Mouse (Mus musculus): ENCODE results near the gene Top2b.

Top2b gene

DNA sequence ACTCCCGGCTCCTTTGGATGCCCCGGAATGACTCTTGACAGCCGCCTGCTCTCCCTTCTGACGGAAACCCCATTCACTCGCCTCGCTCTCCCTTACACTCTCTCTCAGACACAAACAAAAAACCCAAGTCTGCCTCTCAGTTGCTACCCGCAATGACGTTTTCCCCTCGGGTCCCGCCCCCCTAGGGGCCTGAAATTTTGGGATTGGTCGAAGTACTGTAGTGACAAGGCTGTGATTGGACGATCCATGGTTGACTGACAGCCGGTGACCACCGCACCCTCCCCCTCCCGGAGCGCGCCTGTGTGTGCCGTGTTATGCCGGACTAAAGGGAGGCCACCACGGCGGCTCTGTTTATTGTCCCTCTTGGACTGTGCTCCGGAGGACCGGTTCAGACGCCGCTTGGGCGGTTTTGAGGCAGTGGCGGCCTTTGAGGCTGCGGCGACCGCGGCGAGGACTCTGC lies at the start of gene Top2b:
Top2b (plus strand) TSS at position 302 of the 460 bp plus-strand sequence.
- peak; percentile 99 for DNase-seq

DNA sequence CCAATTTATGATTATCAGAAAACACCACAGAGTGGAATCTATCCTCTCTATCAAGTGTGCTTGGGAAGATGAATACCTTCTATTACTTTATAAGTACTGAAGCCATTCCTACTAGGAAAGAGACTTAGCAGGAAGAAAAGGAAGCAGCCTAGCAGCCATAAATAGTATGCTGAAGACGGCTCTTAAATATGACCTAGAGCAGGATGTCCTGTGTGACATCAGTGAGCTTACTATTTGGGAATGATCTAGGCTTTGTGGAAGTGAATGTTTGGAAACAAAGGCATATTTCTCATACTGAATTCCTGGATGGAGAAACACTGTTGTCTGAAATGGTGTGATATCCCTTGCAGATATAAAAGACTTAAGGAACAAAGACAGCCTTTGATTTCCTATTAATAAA lies 48.3 kb upstream of the Top2b start:
- DNase-seq: no peak

DNA sequence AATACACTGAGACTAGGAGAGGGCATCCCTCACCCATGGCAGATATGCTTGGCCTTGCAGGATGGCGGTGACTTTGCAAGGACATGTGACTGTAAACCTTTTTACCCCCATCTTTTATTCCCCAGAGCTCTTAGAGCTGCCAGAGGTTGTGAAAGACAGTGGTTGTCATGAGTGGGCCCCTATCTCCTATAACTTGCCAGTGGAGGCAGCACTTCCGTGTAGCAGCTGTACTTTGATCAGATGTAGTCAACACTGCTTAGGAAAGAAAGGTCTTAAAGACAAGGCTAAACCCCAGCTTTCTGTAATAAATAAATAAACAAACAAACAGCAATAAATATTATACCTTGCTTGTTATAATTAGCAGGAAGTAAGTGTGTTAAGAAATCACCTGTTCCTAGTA lies 45.2 kb upstream of the Top2b start:
- DNase-seq: no peak

DNA sequence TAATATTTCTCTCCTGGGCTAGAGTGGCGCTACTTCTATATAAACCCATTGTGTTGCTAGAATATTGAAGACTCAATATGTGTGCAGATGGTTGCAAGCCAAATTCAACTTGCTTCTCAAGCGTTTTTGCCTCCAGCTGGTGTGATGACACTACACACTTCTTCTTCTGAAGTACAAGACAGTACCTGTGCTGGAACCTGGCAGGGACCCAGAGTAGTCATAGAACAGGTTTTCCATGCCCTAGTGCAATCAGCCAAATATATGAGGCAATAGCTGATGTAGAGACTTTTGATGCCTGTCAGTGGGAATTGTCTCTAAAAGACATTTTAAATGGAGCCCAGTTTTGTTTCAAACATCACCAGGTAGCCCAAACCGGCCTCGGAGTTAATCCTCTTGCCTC lies 40.6 kb upstream of the Top2b start:
- no peak for DNase-seq

DNA sequence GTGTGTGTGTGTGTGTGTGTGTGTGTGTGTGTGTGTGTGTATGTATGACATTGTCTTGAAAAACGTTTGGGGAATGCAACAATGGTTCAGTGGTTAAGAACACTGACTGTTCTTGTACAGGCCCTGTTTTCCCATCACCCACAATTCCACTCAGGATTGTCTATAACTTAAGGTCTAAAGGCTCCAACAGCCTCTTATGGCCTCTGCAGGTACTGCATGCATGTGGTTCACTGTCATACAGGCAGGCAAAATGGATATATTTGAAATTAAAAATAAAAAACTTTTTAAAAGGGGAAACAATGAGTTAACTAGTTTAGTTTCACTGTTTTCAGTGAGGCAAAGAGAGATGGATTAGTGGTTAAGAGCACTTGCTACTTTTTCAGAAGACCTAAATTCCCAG lies 39.8 kb upstream of the Top2b start:
- no peak for DNase-seq

DNA sequence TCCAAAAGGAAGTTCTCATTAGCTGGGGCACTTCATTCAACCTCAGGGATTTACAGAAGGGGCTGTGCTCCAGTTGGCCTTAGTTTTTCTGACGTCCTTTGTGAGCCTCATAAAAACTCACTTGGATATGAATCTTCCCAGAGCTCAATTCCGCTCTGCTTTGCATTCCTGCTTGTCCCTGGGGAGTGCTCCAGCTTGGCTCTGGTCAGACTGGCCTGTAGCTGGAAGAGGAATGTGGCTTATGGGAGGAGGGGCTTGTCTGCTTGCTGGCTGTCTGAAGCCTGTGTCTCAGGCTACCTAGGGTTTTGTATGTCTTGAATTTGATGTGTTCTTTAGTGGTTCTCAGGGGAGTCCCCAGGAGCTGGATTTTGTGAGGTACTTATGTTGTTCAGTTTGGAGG lies 36.4 kb upstream of the Top2b start:
- no peak for DNase-seq

DNA sequence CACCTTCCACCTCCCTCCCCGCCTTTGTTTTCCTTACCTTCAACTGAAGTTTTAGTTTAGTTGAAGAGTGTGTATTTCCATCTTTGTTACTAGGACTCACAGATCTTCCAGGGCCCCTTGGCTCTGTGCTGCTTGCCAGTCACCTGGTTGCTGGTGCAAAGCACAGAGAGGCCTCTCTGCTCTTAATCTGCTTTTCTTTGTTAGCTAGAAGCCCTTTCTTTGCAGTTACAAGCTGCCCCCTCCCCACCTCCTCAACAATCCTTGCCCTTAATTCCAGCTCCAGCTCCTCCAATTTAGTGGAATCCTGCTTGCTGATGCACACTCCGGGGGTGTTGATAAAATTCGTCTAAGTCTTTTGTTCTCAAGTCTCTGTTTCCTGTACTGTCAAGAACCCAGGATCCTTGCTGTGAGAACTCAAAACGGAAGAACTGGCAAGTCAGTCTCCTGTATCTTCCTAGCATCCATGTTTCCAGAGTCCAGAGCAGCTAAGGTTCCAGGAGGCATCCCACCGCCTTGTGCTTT lies 36.0 kb upstream of the Top2b start:
- DNase-seq: no peak

DNA sequence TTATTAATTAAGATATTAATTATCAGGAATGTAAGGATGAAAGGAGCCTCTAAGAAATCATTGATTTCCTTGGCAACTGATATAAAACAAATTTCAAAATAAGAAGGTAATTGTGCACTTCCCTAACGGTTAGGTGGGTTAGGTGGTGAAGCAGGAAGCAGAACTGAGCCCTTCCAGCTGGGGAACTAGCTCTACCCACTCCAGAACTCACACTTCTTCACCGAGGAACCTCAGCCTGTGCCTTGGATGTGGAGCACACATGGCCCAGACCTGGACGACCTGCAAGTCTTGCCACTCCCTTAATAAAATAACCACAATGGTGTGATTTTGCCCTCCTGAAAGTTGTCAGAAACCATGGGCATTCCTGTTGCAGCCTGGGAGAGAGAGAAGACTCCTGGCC lies 35.2 kb upstream of the Top2b start:
- no peak for DNase-seq

DNA sequence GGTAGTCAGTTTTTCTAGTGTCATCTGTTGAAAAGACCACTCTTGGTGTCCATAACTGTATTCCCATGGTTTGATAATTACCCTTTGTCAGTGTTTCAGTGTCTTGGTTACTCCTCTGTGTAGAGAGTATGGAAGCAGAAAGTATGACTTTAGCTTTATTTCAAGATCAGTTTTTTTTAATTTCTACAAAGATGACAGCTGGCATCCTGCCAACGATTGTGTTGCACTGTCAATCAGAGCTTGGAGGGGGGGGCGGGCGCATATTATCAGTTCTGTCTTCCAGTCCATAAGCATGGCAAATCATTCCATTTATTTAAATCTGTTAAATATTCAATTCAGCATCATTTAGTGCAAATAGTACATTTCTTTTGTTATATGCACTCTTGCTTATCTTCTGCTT lies 30.7 kb upstream of the Top2b start:
- DNase-seq: no peak

DNA sequence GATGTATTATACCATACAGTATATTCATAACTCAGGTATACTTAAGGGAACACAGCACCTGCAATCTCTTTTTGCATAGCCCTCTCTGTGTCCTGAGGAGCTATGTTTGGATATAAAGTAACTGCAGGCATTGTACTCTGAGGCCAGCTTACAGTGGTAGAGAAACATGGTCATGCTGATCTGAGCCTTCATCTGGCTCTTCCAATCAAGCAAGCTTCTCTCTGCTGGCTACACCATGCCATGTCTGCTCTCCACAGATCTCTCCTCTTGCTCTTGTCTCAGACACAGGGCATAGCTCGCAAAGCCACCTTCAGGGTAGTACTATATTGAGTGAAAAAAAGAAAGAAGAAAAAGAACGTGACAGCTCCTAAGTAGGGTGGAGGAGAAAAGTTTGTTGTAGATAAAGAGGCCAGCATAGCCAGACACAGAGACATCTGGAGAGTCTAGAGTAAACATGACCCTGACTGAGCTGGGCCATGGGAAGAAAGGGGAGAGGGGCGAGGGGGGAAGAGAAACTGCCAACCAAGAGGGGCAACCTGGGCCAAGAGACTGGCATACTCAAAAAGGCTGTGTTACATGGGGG lies 29.1 kb upstream of the Top2b start:
- DNase-seq: no peak

DNA sequence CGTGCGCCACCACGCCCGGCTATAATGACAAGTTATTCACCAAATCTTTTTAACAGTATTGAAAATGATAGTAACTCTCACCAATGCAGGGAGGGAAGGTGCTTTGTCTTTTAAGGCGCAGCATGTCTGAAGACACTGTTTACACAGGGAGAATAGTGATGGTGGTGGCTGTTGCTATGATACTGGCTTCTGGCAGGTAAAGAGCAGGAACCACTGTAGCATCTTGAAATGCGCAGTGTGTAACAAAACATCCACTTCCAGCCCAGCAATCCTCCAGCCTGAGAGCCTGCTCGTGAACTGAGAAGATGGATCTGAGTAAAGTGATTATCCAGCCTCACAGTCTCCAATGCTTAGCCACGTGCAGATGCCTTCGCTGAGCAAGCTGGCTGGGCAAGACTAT lies 17.5 kb upstream of the Top2b start:
- no peak for DNase-seq

DNA sequence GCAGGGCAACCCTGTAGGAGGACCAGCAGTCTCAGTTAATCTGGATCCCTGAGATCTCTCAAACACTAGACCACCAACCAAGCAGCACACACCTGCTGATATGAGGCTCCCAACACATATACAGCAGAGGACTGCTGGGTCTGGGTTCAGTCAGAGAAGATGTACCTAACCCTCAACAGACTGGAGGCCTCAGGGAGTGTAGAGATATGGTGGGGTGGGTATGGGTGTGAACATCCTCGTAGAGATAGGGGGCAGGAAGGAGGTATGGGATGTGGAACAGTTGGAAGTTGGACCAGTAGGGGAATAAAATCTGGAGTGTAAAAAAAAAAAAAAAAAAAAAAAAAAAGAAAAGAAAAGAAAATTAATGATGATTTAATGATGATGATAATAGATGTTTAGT lies 5.3 kb upstream of the Top2b start:
- no peak for DNase-seq

DNA sequence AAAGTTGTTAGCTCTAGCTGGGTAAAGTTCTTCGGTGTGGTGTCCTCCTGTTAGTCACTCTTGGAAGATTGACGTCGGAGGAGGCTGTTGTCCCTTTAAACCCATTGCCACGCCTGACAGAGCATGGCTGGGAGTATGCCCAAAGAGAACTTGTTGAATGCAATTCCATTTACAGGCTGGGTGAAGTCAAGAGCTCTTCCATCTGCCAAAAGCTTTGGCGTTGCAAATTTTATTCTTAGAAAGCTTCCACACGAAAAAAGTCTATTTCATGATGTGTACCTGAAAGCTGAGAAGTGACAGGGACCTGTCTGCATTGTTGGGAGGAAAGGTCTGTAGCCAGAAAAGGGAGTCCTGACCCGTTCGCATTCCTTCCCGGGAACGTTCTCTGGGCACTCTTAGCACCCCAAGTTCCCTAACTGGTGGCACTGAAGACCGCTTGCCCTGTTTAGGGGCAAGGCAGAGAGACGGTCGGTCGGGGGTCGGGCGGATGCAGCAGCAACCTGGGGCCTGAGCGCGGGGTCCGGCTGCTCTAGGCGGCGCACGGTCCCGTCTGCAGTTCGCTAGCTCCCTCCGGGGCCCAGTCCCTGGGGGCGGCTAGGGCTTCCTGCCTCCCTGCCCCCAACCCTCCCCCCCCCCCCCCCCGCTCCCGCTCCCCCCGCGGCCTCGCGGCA lies 683 bp upstream of the Top2b start:
- DNase-seq: peak; percentile 55

DNA sequence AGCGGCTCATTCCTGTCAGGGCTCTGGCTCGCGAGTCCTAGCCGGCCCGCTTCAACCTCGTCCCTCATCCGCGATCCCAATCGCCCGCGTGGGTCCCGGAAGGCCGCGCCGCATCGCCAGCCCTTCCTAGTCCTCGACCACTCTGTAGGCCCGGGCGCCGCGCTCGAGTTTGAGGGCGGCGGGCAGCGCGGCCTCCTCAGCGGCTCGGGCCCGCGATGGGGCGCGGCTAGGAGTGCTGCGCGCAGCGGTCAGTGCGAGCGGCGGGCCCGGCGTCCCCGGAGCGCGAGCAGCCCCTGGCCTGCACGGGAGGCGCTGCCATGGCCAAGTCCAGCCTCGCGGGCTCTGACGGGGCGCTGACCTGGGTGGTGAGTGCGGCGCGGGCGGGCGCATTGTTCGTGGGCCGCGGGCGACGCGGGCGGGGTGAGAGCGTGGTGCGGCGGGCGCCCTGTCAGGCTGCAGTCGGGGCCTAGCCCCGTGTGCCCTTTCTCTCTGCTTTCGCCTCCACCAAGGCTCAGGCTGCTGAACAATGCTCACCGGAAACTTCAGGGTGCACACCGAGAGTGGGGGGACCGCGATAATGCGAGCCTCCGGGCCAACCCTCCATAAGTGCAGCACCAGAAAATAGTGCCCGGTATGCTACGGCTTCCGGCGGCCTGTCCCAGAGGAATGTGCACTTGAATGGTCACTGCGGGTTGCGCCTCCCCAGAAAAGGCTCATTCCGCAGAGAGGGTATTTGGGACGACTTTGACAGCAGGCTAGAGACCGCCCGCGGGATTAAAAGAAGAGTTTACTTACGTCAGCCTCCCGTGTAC lies 589 bp downstream of the Top2b start:
- DNase-seq: peak; percentile 69

DNA sequence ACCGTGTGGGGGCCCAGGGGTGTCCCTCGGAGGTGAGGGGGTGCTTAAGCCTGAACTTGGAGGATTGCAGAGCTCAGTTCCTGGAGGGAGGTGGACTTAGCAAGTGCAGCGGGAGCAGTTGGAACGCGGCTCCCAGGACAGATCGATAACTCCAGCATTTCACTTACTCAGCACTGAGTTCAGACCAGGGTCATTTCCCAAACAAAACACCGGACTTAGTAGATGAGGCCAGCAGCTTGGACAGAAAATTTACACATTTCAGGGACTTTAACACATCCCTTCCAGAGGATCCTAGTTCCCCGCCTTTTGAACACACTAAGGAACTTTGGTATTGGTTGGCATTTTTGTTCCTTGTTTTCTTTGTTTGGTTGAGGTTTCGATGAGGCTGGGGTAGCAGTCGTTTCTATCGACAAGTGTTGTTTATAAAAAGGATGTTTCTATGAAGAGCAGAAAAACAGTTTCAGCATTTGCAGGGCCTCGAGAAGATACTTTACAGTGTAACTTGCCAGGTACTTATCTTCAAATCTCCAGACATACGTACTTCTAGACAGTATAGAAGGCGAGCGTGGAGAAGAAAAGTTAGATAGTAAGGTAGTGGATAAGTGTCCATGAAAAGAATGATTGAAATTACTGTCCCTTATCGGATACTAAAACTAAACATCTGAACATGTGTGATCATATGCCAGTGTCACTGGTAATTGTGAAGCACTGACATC lies 1.4 kb downstream of the Top2b start:
- no peak for DNase-seq

DNA sequence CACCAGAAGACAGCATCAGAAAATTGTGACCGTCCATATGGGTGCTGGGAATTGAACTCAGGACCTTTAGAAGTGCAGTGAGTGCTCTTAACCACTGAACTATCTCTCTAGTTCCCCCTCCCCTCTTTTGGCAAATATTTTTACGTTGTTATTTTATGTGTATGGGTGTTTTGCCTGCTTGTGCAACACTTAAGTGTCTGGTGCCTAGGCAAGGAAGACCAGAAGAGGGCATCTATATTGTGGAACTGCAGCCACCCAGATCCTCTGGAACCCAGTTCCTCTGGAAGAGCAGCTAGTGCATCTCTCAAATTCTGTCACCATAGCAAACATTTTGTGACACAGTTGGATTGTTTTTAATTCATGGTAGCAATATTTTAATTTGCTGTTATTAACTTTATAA lies 2.0 kb downstream of the Top2b start:
- DNase-seq: no peak

DNA sequence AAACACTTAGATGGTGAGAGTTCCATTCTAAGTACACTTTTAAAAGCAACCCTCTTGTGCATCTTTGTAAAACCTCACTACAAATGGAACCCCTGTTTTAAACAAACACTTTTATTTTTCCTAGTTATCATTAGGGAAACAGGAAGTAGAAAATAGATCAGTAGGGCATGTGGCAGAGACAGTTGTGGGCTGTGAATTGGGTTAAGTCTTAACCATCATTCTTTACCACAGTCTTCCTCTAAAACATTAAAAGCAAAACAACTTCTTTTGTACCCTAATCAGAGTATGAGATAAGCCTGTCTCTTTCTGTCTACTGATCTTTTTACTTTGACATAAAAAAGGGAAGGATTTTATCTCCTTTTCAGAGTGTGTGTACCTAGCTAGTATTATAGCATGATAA lies 7.8 kb downstream of the Top2b start:
- no peak for DNase-seq

DNA sequence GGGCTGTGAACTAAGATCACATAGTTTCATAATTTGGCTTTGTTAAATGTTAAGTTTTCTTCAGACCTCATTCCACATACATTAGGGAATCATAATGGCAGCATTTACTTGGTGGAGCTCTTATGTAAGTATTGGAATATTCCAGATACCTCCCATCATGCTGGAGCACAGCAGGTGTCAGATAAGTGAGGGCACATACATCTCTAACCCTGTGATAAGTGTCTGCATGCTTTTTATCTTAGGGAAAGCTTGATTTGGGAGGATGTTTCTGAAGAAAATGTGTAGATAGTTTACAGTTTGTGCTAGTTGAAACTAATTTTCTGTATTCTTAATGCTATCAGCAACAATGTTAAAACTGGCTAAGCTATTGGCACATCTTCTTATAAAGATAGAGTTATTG lies 8.2 kb downstream of the Top2b start:
- DNase-seq: no peak

DNA sequence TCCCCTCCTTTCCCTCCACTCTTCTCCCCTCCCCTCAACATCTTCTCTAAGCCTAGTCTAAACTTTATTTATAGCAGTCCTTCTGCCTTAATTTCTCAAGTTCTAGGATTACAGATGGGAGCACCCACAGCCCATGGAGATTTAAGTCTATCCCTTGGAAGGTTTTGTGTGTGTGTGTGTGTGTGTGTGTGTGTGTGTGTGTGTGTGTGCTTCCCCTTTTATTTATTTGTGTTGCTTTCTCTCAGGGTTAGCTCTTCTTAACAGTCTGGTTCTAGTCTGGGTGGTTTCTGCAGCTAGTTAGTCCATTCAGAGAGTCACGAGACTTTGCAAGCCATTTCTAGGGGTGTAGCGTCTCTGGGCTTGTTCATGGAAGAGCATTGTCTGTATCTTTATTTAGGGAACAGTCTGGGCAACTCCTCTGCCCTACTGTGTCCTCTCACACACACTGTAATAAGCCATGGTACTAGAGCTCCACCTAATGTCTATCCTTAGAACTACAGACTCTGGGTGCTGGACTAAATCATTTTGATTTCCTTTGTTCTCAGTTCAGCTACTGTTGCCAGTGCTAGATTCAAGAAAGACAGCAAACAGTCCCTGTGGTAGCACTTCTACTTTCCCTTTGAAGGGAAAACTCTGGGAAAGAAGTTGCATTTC lies 15.1 kb downstream of the Top2b start:
- DNase-seq: peak; percentile 68

DNA sequence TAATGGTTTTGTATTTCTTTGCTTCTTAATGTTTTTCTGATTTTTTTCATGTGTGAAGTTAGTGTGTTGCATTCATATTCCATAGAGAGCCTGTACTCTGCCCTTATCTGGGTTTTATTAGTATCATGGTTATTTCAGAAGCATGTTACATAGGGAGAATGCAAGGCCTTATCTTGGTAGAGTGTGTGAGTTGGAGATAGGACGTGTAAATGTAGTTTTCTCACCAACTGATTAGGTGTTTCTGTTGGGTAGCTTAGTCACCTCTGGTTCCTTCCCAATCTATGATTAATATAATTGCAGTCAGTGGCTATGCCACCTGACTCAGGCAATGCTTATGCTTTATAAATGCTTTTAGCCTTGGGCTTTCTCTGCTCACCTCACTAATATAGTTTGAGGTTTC lies 19.8 kb downstream of the Top2b start:
- DNase-seq: no peak

DNA sequence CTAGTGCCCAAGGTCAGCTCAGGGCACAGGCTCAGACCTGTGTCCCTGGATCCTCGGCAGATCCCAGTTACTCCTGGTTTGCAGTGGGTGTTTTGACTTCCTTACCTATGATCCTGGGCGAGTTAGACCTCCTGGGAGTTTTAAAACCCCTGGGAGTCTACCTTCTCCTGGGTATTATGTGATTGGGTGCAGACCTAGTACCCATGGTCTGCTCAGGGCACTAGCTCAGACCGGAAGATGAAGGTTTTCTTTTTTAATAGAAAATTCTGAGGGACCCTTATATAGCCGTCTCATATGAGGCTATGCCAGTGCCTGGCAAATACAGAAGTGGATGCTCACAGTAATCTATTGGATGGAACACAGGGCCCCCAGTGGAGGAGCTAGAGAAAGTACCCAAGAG lies 40.2 kb downstream of the Top2b start:
- DNase-seq: no peak

DNA sequence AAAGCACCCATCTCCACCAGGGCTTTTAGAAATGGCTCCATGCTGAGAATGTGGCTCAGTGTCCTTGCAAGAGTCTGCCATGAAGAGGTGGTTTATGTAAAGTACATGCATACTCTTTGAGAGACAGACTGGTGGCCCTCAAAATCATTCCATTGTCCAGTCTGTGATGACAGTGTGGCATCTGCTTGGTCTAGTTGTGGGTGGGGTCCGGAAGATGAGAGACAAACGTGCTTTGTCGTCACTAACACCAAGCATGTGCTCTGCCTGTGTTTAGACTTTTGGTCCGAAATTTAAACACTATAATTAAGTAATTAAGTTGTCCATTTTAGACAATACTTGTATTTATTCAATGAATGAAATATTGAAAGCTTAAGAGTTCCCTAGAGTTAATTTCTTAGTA lies 49.2 kb downstream of the Top2b start:
- DNase-seq: no peak

DNA sequence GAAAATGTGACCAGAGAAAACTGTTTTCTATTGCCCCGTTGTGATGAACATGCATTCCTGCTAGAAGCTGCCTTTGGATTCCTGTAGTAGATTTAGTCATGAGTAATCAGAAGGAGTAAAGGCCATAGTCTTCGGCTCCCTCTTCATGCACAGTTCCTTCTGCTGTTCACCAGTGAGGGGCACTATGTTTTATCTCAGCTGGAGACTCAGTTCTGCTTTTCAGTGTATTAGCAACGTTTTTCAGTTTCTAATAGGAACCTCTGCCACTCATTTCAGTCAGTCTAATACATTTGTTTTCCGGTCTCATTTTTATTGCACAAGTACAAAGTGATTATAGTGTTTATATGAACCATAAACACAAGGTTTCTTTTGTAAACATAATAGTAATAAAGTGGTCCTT lies 62.6 kb downstream of the Top2b start:
- DNase-seq: no peak

Data from cerebellum, adult 8-10 months (tissue).